Mouse (Mus musculus) hindbrain, embryonic 16.5 days (tissue): Measurements from ENCODE around the gene Mfsd4b5. TPM values are rescaled to one million over a fixed set of nuclear protein-coding genes. Genes with fewer than 3 reads are reported as not detected.

Experiments used
- ATAC-seq: fragments of 200-750 bp; cut with Nextera tagmentation; 2 replicates; pipeline ENCODE4 v1.8.0; 2017; ENCODE audit warnings: moderate TSS enrichment, moderate library complexity
- H3K27ac ChIP-seq: fragments of 300-500 bp; sonication (generic); 2 replicates; pipeline ENCODE4 v1.5.1; 2014; ENCODE audit warnings: low read depth, mild to moderate bottlenecking, control low read depth, low read length, moderate library complexity
- H3K27me3 ChIP-seq: fragments of 300-500 bp; sonication (generic); replicated peaks from 2 replicates; pipeline ENCODE4 v1.6.1; 2014; ENCODE audit warnings: low read length; ENCODE audit not compliant: control insufficient read depth, insufficient read depth
- H3K36me3 ChIP-seq: fragments of 300-500 bp; sonication (generic); 2 replicates; pipeline ENCODE4 v1.6.1; 2014; ENCODE audit warnings: mild to moderate bottlenecking, low read length, moderate library complexity, mixed read lengths; ENCODE audit not compliant: control insufficient read depth, insufficient read depth
- H3K4me1 ChIP-seq: fragments of 300-500 bp; sonication (generic); 2 replicates; pipeline ENCODE4 v1.6.1; 2014; ENCODE audit warnings: low read depth, low read length; ENCODE audit not compliant: control insufficient read depth, insufficient read depth
- H3K4me2 ChIP-seq: fragments of 300-500 bp; sonication (generic); 2 replicates; pipeline ENCODE4 v1.6.1; 2014; ENCODE audit warnings: mild to moderate bottlenecking, low read length, control low read depth, moderate library complexity
- H3K4me3 ChIP-seq: fragments of 300-500 bp; sonication (generic); 2 replicates; pipeline ENCODE4 v1.5.1; 2014; ENCODE audit warnings: mild to moderate bottlenecking, low read length, control low read depth, moderate library complexity
- H3K9ac ChIP-seq: fragments of 300-500 bp; sonication (generic); 2 replicates; pipeline ENCODE4 v1.6.1; 2014; ENCODE audit warnings: low read depth, mild to moderate bottlenecking, control low read depth, low read length, moderate library complexity
- H3K9me3 ChIP-seq: fragments of 300-500 bp; sonication (generic); 2 replicates; pipeline ENCODE4 v1.6.1; 2014; ENCODE audit warnings: mild to moderate bottlenecking, low read length, moderate library complexity; ENCODE audit not compliant: control insufficient read depth
- WGBS: fragments of 180-500 bp; shearing (Covaris S2); extraction: QIAGEN DNeasy Blood & Tissue Kit; methylation state at CpG from one replicate; pipeline ENCODE4 v1.1.7; 2014; 5-methylcytosine and 5-hydroxymethylcytosine counted together
- polyA plus RNA-seq: library from polyadenylated mRNA; unstranded; fragments of >200 nt; fragmentation: Nextera tagmentation; extraction: Ambion mirVana; gene quantifications from 2 replicates; pipeline ENCODE4 v1.2.1, GENCODE M21; 2015

The Mfsd4b5 gene
- polyA plus RNA-seq, 1 experiment from 2014 or later = not detected

DNA sequence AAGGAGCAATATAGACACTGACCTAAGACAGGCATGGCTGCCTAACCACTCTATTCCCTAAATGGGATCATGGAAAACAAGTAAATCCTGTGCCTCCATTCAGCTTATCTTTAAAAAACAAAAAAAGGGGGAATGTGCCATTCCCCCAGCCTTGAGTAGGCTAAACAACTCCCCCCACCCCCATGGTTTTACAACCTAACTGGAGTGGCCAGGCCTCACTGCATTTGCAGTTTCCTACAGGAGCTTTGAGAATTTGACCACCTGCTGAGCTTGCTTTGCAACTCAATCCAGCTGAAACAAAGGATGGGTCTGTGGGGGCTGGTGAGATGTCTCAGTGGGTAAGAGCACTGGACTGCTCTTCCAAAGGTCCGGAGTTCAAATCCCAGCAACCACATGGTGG lies 8.2 kb downstream of the Mfsd4b5 start:
- no peaks in the 10 kb centered on the region for H3K27me3 ChIP-seq
- H3K9me3 ChIP-seq = peaks cover 8% of the 10 kb centered on the region
- no peaks in the 10 kb centered on the region for H3K4me1 ChIP-seq
- H3K36me3 ChIP-seq = no peaks in the 10 kb centered on the region
- WGBS = 96% methylated on average over 1 of the region's 1 CpGs
- no peak overlapping the region for H3K27ac ChIP-seq
- H3K4me2 ChIP-seq = no peak overlapping the region
- H3K4me3 ChIP-seq = no peak overlapping the region
- ATAC-seq = no peak
- no peak overlapping the region for H3K9ac ChIP-seq

DNA sequence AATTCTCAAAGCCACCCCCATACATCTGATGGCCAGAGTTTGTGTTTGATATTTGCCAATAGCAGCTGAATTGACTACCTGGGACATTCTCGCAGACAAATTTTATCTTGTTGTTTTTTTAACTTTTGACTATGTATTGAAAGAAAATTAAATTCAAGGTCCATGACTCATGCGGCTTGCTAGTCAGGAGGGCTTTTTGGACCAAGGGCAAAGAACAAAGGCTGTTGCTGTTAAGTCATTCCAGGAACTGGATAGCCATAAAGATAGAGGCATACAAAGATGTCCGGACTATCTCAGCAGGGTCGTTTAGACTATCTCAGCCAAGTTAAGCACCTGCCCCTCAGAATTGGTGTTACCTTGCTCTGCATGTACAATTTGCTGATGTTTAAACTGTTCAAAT lies 9.1 kb downstream of the Mfsd4b5 start:
- Histone ChIP-seq H3K4me2 (no peak overlapping the region), H3K9ac (no peak overlapping the region), H3K27ac (no peak overlapping the region), H3K9me3 (peaks cover 8% of the 10 kb centered on the region), H3K4me1 (no peaks in the 10 kb centered on the region), H3K36me3 (no peaks in the 10 kb centered on the region), H3K4me3 (no peak overlapping the region), H3K27me3 (no peaks in the 10 kb centered on the region)
- 98% methylated on average over 4 of the region's 4 CpGs for WGBS
- ATAC-seq = no peak

DNA sequence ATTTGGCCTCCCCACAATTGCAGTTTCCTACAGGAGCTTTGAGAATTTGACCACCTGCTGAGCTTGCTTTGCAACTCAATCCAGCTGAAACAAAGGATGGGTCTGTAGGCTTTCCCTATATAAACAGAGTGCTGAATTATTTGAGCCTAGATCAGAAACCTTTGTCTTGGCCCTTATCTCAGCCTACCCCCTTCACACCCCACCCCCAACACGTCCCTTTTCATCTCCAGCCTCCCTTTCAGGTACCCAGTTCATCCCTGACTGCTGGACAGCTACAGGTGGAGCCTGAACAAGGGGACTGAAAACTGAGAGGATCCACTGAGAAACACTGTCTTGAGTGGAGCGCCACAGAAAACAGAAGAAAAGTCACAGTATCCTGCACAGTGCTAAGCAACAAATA lies 10.7 kb downstream of the Mfsd4b5 start:
- 40% methylated on average over 2 of the region's 2 CpGs for WGBS
- no peak for ATAC-seq

DNA sequence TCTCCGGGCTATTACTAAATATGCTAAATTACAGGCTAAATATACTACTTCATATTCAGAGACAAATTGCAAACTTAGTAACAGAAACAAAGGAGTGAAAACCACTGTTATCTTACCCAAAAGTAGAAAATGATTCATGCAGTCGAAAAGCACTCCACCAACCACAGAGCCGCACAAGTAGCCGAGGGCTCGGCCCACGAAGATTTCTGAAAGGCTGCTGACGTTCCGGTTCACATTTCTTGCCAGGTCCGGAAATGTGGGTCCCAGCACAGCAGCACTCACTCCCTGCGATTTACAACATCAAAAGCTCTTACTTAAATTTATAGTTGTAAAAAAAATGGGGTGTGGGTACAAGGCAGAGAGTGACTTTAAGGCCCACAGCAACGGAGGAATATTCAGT lies 11.5 kb downstream of the Mfsd4b5 start:
- no peak for ATAC-seq
- Histone ChIP-seq H3K27me3 (no peaks in the 10 kb centered on the region), H3K4me1 (no peaks in the 10 kb centered on the region), H3K27ac (no peak overlapping the region), H3K36me3 (no peaks in the 10 kb centered on the region), H3K4me2 (no peak overlapping the region), H3K9me3 (peaks cover 8% of the 10 kb centered on the region), H3K9ac (no peak overlapping the region), H3K4me3 (no peak overlapping the region)
- 62% methylated on average over 11 of the region's 11 CpGs for WGBS

More for the DNA sequence above, 10.7 kb downstream of the Mfsd4b5 start:
- no peak overlapping the region for H3K4me2 ChIP-seq
- H3K36me3 ChIP-seq = no peaks in the 10 kb centered on the region
- H3K27me3 ChIP-seq = no peaks in the 10 kb centered on the region
- H3K9me3 ChIP-seq = peaks cover 8% of the 10 kb centered on the region
- H3K4me3 ChIP-seq = no peak overlapping the region
- H3K27ac ChIP-seq = no peak overlapping the region
- H3K4me1 ChIP-seq = no peaks in the 10 kb centered on the region
- no peak overlapping the region for H3K9ac ChIP-seq

DNA sequence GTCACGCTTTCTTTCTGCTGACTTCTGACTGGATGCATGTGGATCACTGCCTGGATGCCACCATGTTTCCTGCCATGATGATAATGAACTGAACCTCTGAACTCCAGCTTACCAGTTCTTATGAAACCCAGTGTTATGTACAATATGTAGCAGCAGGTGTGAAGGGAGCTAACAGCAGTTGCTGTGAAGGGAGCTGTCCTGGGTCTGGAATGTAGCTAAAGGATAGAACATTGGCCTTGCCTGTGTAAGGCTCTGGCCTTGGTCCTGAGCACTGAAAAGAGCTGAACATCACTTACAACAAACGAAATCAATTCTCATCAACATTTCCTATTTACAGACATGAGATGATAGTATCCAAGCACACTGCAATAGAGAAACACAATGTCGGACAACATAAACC lies 18.9 kb downstream of the Mfsd4b5 start:
- no peak for ATAC-seq

DNA sequence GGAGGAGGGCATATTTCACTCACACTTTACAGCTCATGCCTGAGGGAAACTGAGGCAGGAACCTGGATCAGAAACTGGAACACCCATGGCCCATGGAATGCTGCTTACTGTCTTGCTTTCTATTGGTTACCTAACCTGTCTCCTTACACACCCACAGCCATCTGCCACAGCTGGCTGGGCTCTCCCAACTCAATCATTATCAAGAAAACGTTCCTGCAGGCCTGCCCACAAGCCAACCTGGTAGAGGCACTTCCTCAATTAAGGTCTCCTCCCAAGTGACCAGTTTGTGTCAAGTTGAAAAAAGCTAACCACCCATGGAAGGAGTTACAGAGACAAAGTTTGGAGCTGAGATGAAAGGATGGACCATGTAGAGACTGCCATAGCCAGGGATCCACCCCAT lies 24.5 kb downstream of the Mfsd4b5 start:
- Histone ChIP-seq H3K4me2 (no peak overlapping the region), H3K9me3 (no peaks in the 10 kb centered on the region), H3K4me1 (no peaks in the 10 kb centered on the region; the same call in 1 of the 2 replicates), H3K9ac (no peak overlapping the region), H3K27ac (no peak overlapping the region), H3K36me3 (no peaks in the 10 kb centered on the region), H3K27me3 (no peaks in the 10 kb centered on the region), H3K4me3 (no peak overlapping the region)
- 41% methylated on average over 1 of the region's 1 CpGs for WGBS
- ATAC-seq = no peak

More for the DNA sequence above, 18.9 kb downstream of the Mfsd4b5 start:
- WGBS = 86% methylated on average over 3 of the region's 3 CpGs
- Histone ChIP-seq H3K4me1 (no peaks in the 10 kb centered on the region), H3K27me3 (no peaks in the 10 kb centered on the region), H3K4me2 (no peak overlapping the region), H3K9ac (no peak overlapping the region), H3K27ac (no peak overlapping the region), H3K9me3 (no peaks in the 10 kb centered on the region), H3K36me3 (no peaks in the 10 kb centered on the region), H3K4me3 (no peak overlapping the region)

DNA sequence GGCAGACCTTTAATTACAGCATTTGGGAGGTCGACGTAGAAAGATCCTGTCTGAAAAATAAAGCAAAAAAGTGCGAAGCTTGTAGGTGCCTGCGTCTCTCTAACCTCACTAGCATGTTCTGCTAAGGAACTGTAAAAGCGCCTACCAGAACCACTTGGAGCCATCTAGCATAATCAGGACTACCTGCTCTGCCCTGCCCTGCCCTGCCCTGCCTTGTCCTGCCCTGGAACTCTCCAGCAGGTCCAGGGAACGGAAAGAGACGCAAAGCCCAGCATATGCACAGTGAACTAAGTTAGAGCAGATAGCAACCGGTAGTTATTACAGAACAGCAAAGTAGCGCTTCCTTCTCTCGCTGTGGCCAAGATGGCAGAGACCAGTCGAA lies 26.0 kb downstream of the Mfsd4b5 start:
- ATAC-seq = peak; percentile 70
- H3K27ac ChIP-seq = no peak overlapping the region
- H3K36me3 ChIP-seq = no peaks in the 10 kb centered on the region
- no peaks in the 10 kb centered on the region for H3K27me3 ChIP-seq
- H3K4me2 ChIP-seq = peak overlapping the region; percentile 100
- peak overlapping the region; percentile 64 for H3K4me3 ChIP-seq
- H3K9ac ChIP-seq = no peak overlapping the region
- no peaks in the 10 kb centered on the region for H3K9me3 ChIP-seq
- WGBS = 44% methylated on average over 11 of the region's 11 CpGs
- H3K4me1 ChIP-seq = no peaks in the 10 kb centered on the region; the same call in 1 of the 2 replicates

DNA sequence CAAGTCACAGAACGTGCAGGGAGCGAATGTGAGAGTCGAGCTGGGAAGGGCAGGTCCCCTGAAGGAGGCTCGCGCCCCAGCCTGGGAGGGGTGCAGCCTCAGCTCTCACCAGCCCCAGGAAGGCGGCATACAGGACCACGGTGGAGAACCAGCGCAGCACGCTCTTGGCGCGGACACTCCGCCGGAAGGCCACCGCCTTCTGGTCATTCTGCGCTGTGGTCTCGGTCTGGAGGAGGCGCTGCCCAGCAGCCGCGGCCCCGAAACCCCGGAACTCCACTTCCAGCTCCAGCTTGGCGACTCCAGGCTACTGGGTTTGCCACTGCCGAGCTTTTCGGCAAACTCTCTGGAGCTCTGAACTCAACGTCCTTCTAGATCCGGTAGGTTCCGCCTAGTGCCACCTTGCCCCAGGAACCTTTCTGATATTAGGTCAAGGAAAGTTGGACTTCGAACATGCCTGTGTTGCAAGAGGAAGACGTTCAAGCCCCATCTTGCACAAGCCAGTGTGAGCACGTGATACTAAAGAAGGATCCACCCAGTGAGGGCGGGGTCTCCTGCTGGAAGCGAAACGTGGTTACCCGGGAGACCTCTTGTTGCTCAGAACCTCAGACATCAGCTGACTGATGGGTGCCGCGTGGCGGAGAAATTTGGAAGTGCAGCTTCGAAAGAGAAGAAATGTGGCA lies 26.5 kb downstream of the Mfsd4b5 start, which contains the start of gene Mfsd4b3:
Gene Mfsd4b3 (minus strand): TSS at position 393 of the 680 bp plus-strand sequence.
- Histone ChIP-seq H3K36me3 (no peaks in the 10 kb centered on the region), H3K4me2 (peak within 1 kb of the TSS; percentile 100), H3K9me3 (no peaks in the 10 kb centered on the region), H3K27me3 (no peaks in the 10 kb centered on the region), H3K4me1 (no peaks in the 10 kb centered on the region; the same call in 1 of the 2 replicates), H3K9ac (peak within 1 kb of the TSS; percentile 60), H3K27ac (peak within 1 kb of the TSS; percentile 66), H3K4me3 (peak within 1 kb of the TSS; percentile 64)
- peak; percentile 98 for ATAC-seq
- WGBS = 0% methylated on average over 37 of the region's 38 CpGs

DNA sequence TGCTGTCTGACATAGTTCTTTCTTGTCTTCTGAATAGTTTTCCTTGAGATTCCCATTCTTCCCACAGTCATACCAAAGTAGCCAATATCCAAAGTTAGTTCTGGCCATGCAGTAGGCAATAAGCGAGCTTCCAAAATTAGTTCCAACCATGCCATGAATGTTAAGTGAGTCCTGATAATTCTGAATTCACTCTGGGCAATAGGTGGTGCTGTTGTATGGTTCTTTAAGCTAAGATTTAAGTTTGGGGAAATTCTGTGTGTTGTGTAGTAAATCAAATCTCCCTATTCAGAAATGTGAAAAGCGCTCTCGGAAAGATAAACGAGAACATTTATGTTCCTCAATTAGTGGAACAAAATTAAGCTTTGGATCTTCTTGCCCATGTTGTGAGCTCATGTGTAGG lies 28.2 kb downstream of the Mfsd4b5 start:
- ATAC-seq = no peak
- no peaks in the 10 kb centered on the region for H3K27me3 ChIP-seq
- H3K4me3 ChIP-seq = no peak overlapping the region
- no peaks in the 10 kb centered on the region for H3K36me3 ChIP-seq
- H3K27ac ChIP-seq = no peak overlapping the region
- no peak overlapping the region for H3K9ac ChIP-seq
- H3K4me1 ChIP-seq = no peaks in the 10 kb centered on the region; the same call in 1 of the 2 replicates
- no peak overlapping the region for H3K4me2 ChIP-seq
- 70% methylated on average over 4 of the region's 4 CpGs for WGBS
- no peaks in the 10 kb centered on the region for H3K9me3 ChIP-seq
